Mouse (Mus musculus) hindbrain, embryonic 10.5 days (tissue): ENCODE data around the gene Nkx6-1. TPM values are rescaled to one million over a fixed set of nuclear protein-coding genes. Genes with fewer than 3 reads are reported as not detected.

Experiments
- DNase-seq: peaks from one replicate; pipeline ENCODE4 v3.0.0-alpha.2; 2017; ENCODE audit warnings: low spot score
- H3K27ac ChIP-seq: fragments of 300-500 bp; sonication (generic); 2 replicates; pipeline ENCODE4 v1.5.1; 2016; ENCODE audit warnings: mild to moderate bottlenecking, moderate library complexity
- H3K27me3 ChIP-seq: fragments of 300-500 bp; sonication (generic); 2 replicates; pipeline ENCODE4 v1.6.1; 2016; ENCODE audit warnings: mild to moderate bottlenecking; ENCODE audit not compliant: poor library complexity, insufficient read depth, severe bottlenecking
- H3K36me3 ChIP-seq: fragments of 300-500 bp; sonication (generic); 2 replicates; pipeline ENCODE4 v1.6.1; 2016; ENCODE audit warnings: mild to moderate bottlenecking, moderate library complexity
- H3K4me1 ChIP-seq: fragments of 300-500 bp; sonication (generic); replicated peaks from 2 replicates; pipeline ENCODE4 v1.6.1; 2016; ENCODE audit warnings: mild to moderate bottlenecking
- H3K4me3 ChIP-seq: fragments of 300-500 bp; sonication (generic); 2 replicates; pipeline ENCODE4 v1.5.1; 2016; ENCODE audit warnings: mild to moderate bottlenecking, moderate library complexity
- H3K9me3 ChIP-seq: fragments of 300-500 bp; sonication (generic); 2 replicates; pipeline ENCODE4 v1.6.1; 2016; ENCODE audit warnings: mild to moderate bottlenecking, moderate library complexity
- WGBS: fragments of 180-500 bp; shearing (Covaris S2); methylation state at CpG from one replicate; pipeline ENCODE4 v1.1.7; 2016; 5-methylcytosine and 5-hydroxymethylcytosine counted together
- polyA plus RNA-seq: library from polyadenylated mRNA; unstranded; fragments of >200 nt; fragmentation: Nextera tagmentation; extraction: Ambion mirVana; gene quantifications from 2 replicates; pipeline ENCODE4 v1.2.1, GENCODE M21; 2016

The Nkx6-1 gene
- 8.1 and 9.8 TPM in 2 replicates for polyA plus RNA-seq

GRCm38 (mm10) chr5:101664945-101665615 is at the start of gene Nkx6-1:
Nkx6-1 (minus strand) TSS chr5:101664996.
- H3K4me3 ChIP-seq, result peak within 1 kb of the TSS; percentile 66
- H3K27ac ChIP-seq, result peak within 1 kb of the TSS; percentile 92
- DNase-seq, result peak; percentile 95
- peaks cover 100% of the 10 kb centered on the region for H3K27me3 ChIP-seq
- 0 out of 2 replicates have a peak, but pooled peaks cover 3% of the 10 kb centered on the region for H3K9me3 ChIP-seq
- H3K4me1 ChIP-seq, result peaks cover 39% of the 10 kb centered on the region
- WGBS, result under 1% methylated on average over 39 of the region's 39 CpGs
- 0 out of 2 replicates have a peak, but pooled peaks cover 9% of the 10 kb centered on the region for H3K36me3 ChIP-seq

GRCm38 (mm10) chr5:101713064-101713613 is 48.3 kb upstream of the Nkx6-1 start:
- no peak for DNase-seq
- H3K4me1 ChIP-seq, result no peaks in the 10 kb centered on the region
- 75% methylated on average over 6 of the region's 6 CpGs for WGBS

GRCm38 (mm10) chr5:101703374-101704260 is 38.8 kb upstream of the Nkx6-1 start:
- H3K4me3 ChIP-seq, result no peak overlapping the region
- WGBS, result 73% methylated on average over 24 of the region's 25 CpGs
- H3K4me1 ChIP-seq, result no peaks in the 10 kb centered on the region
- H3K36me3 ChIP-seq, result no peaks in the 10 kb centered on the region
- H3K27ac ChIP-seq, result no peak overlapping the region
- peaks cover 13% of the 10 kb centered on the region; the same call in 1 of the 2 replicates for H3K27me3 ChIP-seq
- H3K9me3 ChIP-seq, result no peaks in the 10 kb centered on the region
- no peak for DNase-seq

More at GRCm38 (mm10) chr5:101713064-101713613, 48.3 kb upstream of the Nkx6-1 start:
- Histone ChIP-seq H3K9me3 (no peaks in the 10 kb centered on the region), H3K4me3 (no peak overlapping the region), H3K27me3 (no peaks in the 10 kb centered on the region), H3K36me3 (no peaks in the 10 kb centered on the region), H3K27ac (no peak overlapping the region)

GRCm38 (mm10) chr5:101702636-101703035 is 37.8 kb upstream of the Nkx6-1 start:
- WGBS, result 88% methylated on average over 11 of the region's 11 CpGs
- H3K27ac ChIP-seq, result no peak overlapping the region

GRCm38 (mm10) chr5:101700607-101701006 is 35.8 kb upstream of the Nkx6-1 start:
- Histone ChIP-seq H3K36me3 (no peaks in the 10 kb centered on the region), H3K27me3 (peaks cover 13% of the 10 kb centered on the region; the same call in 1 of the 2 replicates), H3K4me1 (no peaks in the 10 kb centered on the region), H3K27ac (no peak overlapping the region), H3K9me3 (no peaks in the 10 kb centered on the region), H3K4me3 (no peak overlapping the region)
- DNase-seq, result no peak
- 16% methylated on average over 3 of the region's 3 CpGs for WGBS

More at GRCm38 (mm10) chr5:101702636-101703035, 37.8 kb upstream of the Nkx6-1 start:
- no peaks in the 10 kb centered on the region for H3K36me3 ChIP-seq
- no peaks in the 10 kb centered on the region for H3K9me3 ChIP-seq
- H3K4me3 ChIP-seq, result no peak overlapping the region
- H3K27me3 ChIP-seq, result peaks cover 13% of the 10 kb centered on the region; the same call in 1 of the 2 replicates
- DNase-seq, result no peak
- H3K4me1 ChIP-seq, result no peaks in the 10 kb centered on the region

- Histone ChIP-seq H3K4me3 (peak overlapping the region; percentile 7; the same call in 1 of the 2 replicates), H3K36me3 (no peaks in the 10 kb centered on the region), H3K9me3 (no peaks in the 10 kb centered on the region), H3K27me3 (peaks cover 11% of the 10 kb centered on the region), H3K4me1 (peaks cover 8% of the 10 kb centered on the region), H3K27ac (peak overlapping the region; percentile 25; the same call in 1 of the 2 replicates)
- DNase-seq, result peak; percentile 79
- 13% methylated on average over 15 of the region's 15 CpGs for WGBS
Observed at GRCm38 (mm10) chr5:101688581-101688980, 23.8 kb upstream of the Nkx6-1 start.

- Histone ChIP-seq H3K27ac (no peak overlapping the region), H3K4me3 (no peak overlapping the region), H3K9me3 (no peaks in the 10 kb centered on the region), H3K36me3 (no peaks in the 10 kb centered on the region), H3K4me1 (peaks cover 3% of the 10 kb centered on the region), H3K27me3 (peaks cover 11% of the 10 kb centered on the region)
- WGBS, result 65% methylated on average over 5 of the region's 5 CpGs
- DNase-seq, result no peak
Observed at GRCm38 (mm10) chr5:101683340-101683739, 18.5 kb upstream of the Nkx6-1 start.

- no peak overlapping the region for H3K27ac ChIP-seq
- H3K4me1 ChIP-seq, result no peaks in the 10 kb centered on the region
- H3K36me3 ChIP-seq, result no peaks in the 10 kb centered on the region
- H3K4me3 ChIP-seq, result no peak overlapping the region
- H3K9me3 ChIP-seq, result no peaks in the 10 kb centered on the region
- DNase-seq, result no peak
- WGBS, result 83% methylated on average over 6 of the region's 6 CpGs
- H3K27me3 ChIP-seq, result no peaks in the 10 kb centered on the region
Observed at GRCm38 (mm10) chr5:101680338-101680737, 15.5 kb upstream of the Nkx6-1 start.

GRCm38 (mm10) chr5:101669381-101669780 is 4.6 kb upstream of the Nkx6-1 start:
- peaks cover 73% of the 10 kb centered on the region for H3K27me3 ChIP-seq
- H3K36me3 ChIP-seq, result no peaks in the 10 kb centered on the region
- WGBS, result 3% methylated on average over 15 of the region's 15 CpGs
- H3K27ac ChIP-seq, result no peak overlapping the region
- peaks cover 23% of the 10 kb centered on the region for H3K4me1 ChIP-seq
- no peaks in the 10 kb centered on the region for H3K9me3 ChIP-seq
- H3K4me3 ChIP-seq, result peak overlapping the region; percentile 30
- peak; percentile 46 for DNase-seq

- H3K4me1 ChIP-seq, result peaks cover 32% of the 10 kb centered on the region
- DNase-seq, result no peak
- H3K27ac ChIP-seq, result no peak overlapping the region
- peaks cover 82% of the 10 kb centered on the region for H3K27me3 ChIP-seq
- H3K36me3 ChIP-seq, result 0 out of 2 replicates have a peak, but pooled peaks cover 1% of the 10 kb centered on the region
- H3K9me3 ChIP-seq, result 0 out of 2 replicates have a peak, but pooled peaks cover 2% of the 10 kb centered on the region
- peak overlapping the region; percentile 66 for H3K4me3 ChIP-seq
- WGBS, result 4% methylated on average over 12 of the region's 12 CpGs
Observed at GRCm38 (mm10) chr5:101668475-101668874, 3.7 kb upstream of the Nkx6-1 start.

GRCm38 (mm10) chr5:101668028-101668427 is 3.2 kb upstream of the Nkx6-1 start:
- H3K4me1 ChIP-seq, result peaks cover 37% of the 10 kb centered on the region
- H3K36me3 ChIP-seq, result 0 out of 2 replicates have a peak, but pooled peaks cover 6% of the 10 kb centered on the region
- DNase-seq, result peak; percentile 26
- WGBS, result 2% methylated on average over 15 of the region's 15 CpGs
- peak overlapping the region; percentile 66 for H3K4me3 ChIP-seq
- H3K27me3 ChIP-seq, result peaks cover 87% of the 10 kb centered on the region
- H3K27ac ChIP-seq, result 0 out of 2 replicates have a peak overlapping the region, but pooled peaks have one; percentile 9
- H3K9me3 ChIP-seq, result 0 out of 2 replicates have a peak, but pooled peaks cover 3% of the 10 kb centered on the region

- Histone ChIP-seq H3K4me3 (peak overlapping the region; percentile 66), H3K27ac (peak overlapping the region; percentile 36; the same call in 1 of the 2 replicates), H3K9me3 (0 out of 2 replicates have a peak, but pooled peaks cover 3% of the 10 kb centered on the region), H3K36me3 (0 out of 2 replicates have a peak, but pooled peaks cover 9% of the 10 kb centered on the region), H3K27me3 (peaks cover 93% of the 10 kb centered on the region), H3K4me1 (peaks cover 39% of the 10 kb centered on the region)
- 1% methylated on average over 19 of the region's 19 CpGs for WGBS
- peak; percentile 38 for DNase-seq
Observed at GRCm38 (mm10) chr5:101667263-101667990, 2.6 kb upstream of the Nkx6-1 start.
